Mouse (Mus musculus) layer of hippocampus, adult 9-11 months (tissue): Measurements from ENCODE around the gene Myl10.
"Not testable (repeated sequence)": the region's sequence is repeated elsewhere in the genome, so short reads cannot be mapped to it uniquely, and the experiment has no call there.

ENCODE experiments used
- DNase-seq: peaks from one replicate; pipeline ENCODE4 v3.0.0; 2022

The Myl10 gene

GRCm38 (mm10) chr5:136706803-136707202 is 13.9 kb downstream of the Myl10 start:
- peak; percentile 22 for DNase-seq

- no peak for DNase-seq
Measured at GRCm38 (mm10) chr5:136708116-136708515, 15.2 kb downstream of the Myl10 start.

- DNase-seq, result no peak
Measured at GRCm38 (mm10) chr5:136710742-136711141, 17.8 kb downstream of the Myl10 start.

GRCm38 (mm10) chr5:136714232-136714875 is 21.4 kb downstream of the Myl10 start:
- no peak for DNase-seq

GRCm38 (mm10) chr5:136714879-136715278 is 21.9 kb downstream of the Myl10 start:
- no peak for DNase-seq

- DNase-seq, result no peak
Measured at GRCm38 (mm10) chr5:136716696-136717572, 24.0 kb downstream of the Myl10 start.

- DNase-seq, result no peak
Measured at GRCm38 (mm10) chr5:136717573-136717854, 24.6 kb downstream of the Myl10 start.

GRCm38 (mm10) chr5:136718656-136719055 is 25.7 kb downstream of the Myl10 start:
- DNase-seq, result no peak

GRCm38 (mm10) chr5:136721596-136721995 is 28.6 kb downstream of the Myl10 start:
- peak; percentile 19 for DNase-seq

GRCm38 (mm10) chr5:136726271-136726670 is 33.3 kb downstream of the Myl10 start:
- DNase-seq, result not testable (repeated sequence)

- no peak for DNase-seq
Measured at GRCm38 (mm10) chr5:136738918-136739317, 46.0 kb downstream of the Myl10 start.

- no peak for DNase-seq
Measured at GRCm38 (mm10) chr5:136746596-136746995, 53.6 kb downstream of the Myl10 start.
